Mouse (Mus musculus) limb, embryonic 12.5 days (tissue): Measurements from ENCODE around the gene Ccdc63. TPM values are rescaled to one million over a fixed set of nuclear protein-coding genes. Genes with fewer than 3 reads are reported as not detected.

Experiments used
- ATAC-seq: fragments of 200-750 bp; cut with Nextera tagmentation; 2 replicates; pipeline ENCODE4 v1.8.0; 2017; ENCODE audit warnings: low read depth, moderate TSS enrichment; ENCODE audit not compliant: insufficient number of reproducible peaks, insufficient read depth, low FRiP score, low TSS enrichment
- H3K27ac ChIP-seq: fragments of 300-500 bp; sonication (generic); 2 replicates; pipeline ENCODE4 v1.5.1; 2016; ENCODE audit warnings: mild to moderate bottlenecking, moderate library complexity
- H3K27me3 ChIP-seq: fragments of 300-500 bp; sonication (generic); 2 replicates; pipeline ENCODE4 v1.6.1; 2016; ENCODE audit warnings: mild to moderate bottlenecking, moderate library complexity
- H3K36me3 ChIP-seq: fragments of 300-500 bp; sonication (generic); 2 replicates; pipeline ENCODE4 v1.6.1; 2016; ENCODE audit warnings: mild to moderate bottlenecking, moderate library complexity
- H3K4me1 ChIP-seq: fragments of 300-500 bp; sonication (generic); replicated peaks from 2 replicates; pipeline ENCODE4 v1.6.1; 2016
- H3K4me2 ChIP-seq: fragments of 300-500 bp; sonication (generic); 2 replicates; pipeline ENCODE4 v1.6.1; 2016; ENCODE audit warnings: mild to moderate bottlenecking, moderate library complexity
- H3K4me3 ChIP-seq: fragments of 300-500 bp; sonication (generic); replicated peaks from 2 replicates; pipeline ENCODE4 v1.5.1; 2016; ENCODE audit warnings: mild to moderate bottlenecking
- H3K9ac ChIP-seq: fragments of 300-500 bp; sonication (generic); replicated peaks from 2 replicates; pipeline ENCODE4 v1.6.1; 2016; ENCODE audit warnings: mild to moderate bottlenecking, moderate library complexity
- H3K9me3 ChIP-seq: fragments of 300-500 bp; sonication (generic); 2 replicates; pipeline ENCODE4 v1.6.1; 2016; ENCODE audit warnings: mild to moderate bottlenecking, moderate library complexity
- WGBS: fragments of 180-500 bp; shearing (Covaris S2); methylation state at CpG from one replicate; pipeline ENCODE4 v1.1.7; 2016; 5-methylcytosine and 5-hydroxymethylcytosine counted together
- polyA plus RNA-seq: library from polyadenylated mRNA; unstranded; fragments of >200 nt; fragmentation: Nextera tagmentation; extraction: Ambion mirVana; gene quantifications from 2 replicates; pipeline ENCODE4 v1.2.1, GENCODE M21; 2016

Ccdc63 gene
- polyA plus RNA-seq, 1 experiment from 2014 or later, result not detected

DNA sequence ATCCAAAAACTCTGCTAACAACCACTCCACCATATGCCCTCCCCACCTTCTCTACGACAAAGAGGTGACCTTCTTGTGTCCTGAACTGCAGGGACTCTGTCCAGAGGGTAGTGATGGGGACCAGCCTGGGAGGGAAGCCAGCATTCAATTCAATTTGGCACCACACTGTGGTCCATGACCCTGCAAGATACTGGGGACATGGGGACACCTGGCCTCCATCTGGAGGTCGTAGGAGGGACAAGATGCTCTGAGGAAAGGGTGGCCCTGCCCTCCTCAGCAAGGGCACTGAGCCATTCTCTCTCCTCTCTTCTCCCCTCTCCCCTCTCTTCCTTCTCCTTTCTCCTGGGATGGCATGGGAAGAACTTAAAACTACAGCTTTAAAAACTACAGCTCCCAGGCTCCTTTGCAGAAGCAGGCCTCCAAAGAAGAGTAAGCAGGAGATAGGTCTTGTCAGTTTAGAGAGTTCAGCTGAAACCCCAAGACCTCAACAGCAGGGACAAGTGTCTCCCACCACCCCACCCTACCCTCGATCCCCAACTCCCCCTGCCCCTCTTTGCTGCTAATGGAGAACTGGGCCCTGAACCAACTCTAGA is 5.2 kb downstream of the Ccdc63 start:
- Histone ChIP-seq H3K36me3 (no peaks in the 10 kb centered on the region), H3K4me1 (peaks cover 13% of the 10 kb centered on the region; the same call in 1 of the 2 replicates), H3K27ac (no peak overlapping the region), H3K9me3 (no peaks in the 10 kb centered on the region), H3K27me3 (peaks cover 9% of the 10 kb centered on the region), H3K4me2 (no peak overlapping the region), H3K9ac (no peak overlapping the region), H3K4me3 (no peak overlapping the region)
- no peak for ATAC-seq
- WGBS, result 70% methylated on average over 3 of the region's 3 CpGs

DNA sequence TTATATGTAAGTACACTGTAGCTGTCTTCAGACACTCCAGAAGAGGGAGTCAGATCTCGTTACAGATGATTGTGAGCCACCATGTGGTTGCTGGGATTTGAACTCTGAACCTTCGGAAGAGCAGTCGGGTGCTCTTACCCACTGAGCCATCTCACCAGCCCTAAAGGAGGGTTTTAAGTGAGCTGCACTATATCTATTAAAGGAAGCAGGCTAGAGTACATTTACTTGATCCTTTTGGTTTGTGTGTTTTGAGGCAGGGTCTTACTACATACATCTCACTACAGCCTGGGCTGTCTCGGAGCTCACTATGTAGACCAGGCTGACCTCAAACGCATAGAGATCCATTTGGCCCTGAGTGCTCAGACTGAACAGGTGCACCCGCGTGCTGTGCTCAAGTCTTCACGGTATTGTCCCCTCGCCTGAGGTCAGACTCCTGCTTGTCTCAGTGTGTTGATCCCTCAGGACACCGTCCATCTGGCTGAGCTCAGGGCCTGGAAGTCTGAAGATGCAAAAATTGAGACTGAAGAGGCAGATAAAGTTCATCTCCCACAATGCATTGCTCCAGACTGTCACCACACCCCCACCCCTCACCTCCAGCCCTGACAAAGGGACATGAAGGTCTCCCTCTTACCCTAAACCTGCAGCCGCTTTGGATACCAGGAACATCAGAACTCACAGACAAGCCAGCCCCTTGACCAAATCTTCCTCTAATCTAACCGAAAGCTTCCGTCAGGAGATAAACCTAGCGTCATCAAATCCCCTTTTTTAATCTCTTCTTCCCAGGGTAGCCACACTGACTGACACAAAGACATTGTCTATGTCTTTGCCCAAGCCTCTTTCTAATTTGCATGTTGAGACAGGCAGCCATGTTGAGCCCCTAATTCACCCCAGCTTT is 6.0 kb downstream of the Ccdc63 start:
- ATAC-seq, result no peak
- Histone ChIP-seq H3K27ac (no peak overlapping the region), H3K36me3 (no peaks in the 10 kb centered on the region), H3K9me3 (no peaks in the 10 kb centered on the region), H3K9ac (no peak overlapping the region), H3K4me2 (no peak overlapping the region), H3K27me3 (peaks cover 9% of the 10 kb centered on the region), H3K4me1 (peaks cover 13% of the 10 kb centered on the region; the same call in 1 of the 2 replicates), H3K4me3 (no peak overlapping the region)
- 89% methylated on average over 14 of the region's 14 CpGs for whole genome bisulfite sequencing

DNA sequence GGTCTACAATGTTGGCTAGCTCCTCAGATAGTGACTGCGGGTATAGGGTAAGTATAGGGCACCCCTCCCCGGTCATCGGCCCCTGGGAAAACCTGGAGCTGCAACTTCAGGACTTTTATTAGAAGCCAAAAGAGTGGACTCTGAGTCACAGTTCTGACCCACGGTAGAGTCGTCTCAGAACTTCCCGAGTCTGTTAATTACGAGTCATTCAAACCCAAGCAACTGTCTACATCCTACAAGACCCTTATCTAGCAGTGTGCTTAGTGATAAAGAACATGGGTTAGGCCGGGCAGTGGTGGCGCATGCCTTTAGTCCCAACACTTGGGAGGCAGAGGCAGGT is 7.6 kb downstream of the Ccdc63 start:
- Histone ChIP-seq H3K36me3 (no peaks in the 10 kb centered on the region), H3K9me3 (no peaks in the 10 kb centered on the region), H3K27me3 (peaks cover 9% of the 10 kb centered on the region), H3K27ac (no peak overlapping the region), H3K4me2 (no peak overlapping the region), H3K9ac (no peak overlapping the region), H3K4me3 (no peak overlapping the region), H3K4me1 (peaks cover 16% of the 10 kb centered on the region)
- no peak for ATAC-seq
- 86% methylated on average over 9 of the region's 9 CpGs for WGBS

GRCm38 (mm10) chr5:122132167-122133049 is 8.2 kb downstream of the Ccdc63 start:
- H3K27ac ChIP-seq, result no peak overlapping the region
- no peak for ATAC-seq
- H3K9me3 ChIP-seq, result no peaks in the 10 kb centered on the region
- H3K27me3 ChIP-seq, result peaks cover 9% of the 10 kb centered on the region
- WGBS, result 24% methylated on average over 26 of the region's 26 CpGs
- peak overlapping the region; percentile 18; the same call in 1 of the 2 replicates for H3K9ac ChIP-seq
- peak overlapping the region; percentile 37 for H3K4me3 ChIP-seq
- H3K36me3 ChIP-seq, result no peaks in the 10 kb centered on the region
- peaks cover 16% of the 10 kb centered on the region for H3K4me1 ChIP-seq
- H3K4me2 ChIP-seq, result peak overlapping the region; percentile 67

DNA sequence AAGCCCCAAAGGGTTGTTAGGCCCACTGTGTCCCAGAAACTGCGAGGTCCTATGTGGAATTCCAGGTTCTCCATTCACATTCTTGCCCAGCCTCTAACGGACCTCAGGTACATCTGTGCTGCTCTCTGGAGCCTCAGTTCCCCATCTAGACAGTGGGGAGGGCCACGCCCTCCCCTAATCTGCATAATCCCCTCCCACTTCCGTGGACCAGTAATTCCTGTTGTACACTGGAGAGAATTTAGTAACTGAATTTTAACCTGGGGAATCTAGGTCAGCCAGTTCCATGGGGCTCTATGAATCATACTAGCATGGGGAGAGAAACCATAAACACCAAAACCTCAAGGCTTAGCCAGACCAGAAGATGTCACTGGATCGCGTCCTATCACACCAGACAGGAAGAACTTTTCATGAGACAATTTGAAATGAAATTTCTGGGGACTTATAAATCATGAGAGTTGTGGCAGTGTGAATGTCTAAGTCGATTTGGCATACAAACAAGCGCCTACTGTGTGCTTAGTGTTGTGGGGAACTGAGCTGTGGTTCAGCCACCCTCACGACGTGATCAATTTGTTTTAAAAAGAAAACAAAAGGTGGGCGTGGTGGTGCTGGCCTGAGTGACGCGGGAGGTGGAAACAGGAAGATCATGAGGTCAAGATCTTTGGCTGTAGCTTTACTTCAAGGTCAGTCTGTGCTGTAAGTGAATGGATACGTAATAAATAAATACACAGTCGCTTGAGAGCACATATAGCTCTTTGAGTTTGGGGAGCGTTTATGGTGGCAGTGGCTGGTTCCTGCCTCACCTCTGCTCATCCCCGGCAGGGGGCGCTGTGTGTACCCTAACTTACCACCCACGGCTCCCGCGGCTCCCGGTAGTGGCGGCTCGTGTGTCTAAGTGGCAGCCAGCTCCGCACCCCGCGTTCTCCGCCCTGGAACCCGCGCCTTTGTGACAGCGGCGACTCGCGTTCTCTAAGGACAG is 9.3 kb downstream of the Ccdc63 start:
- peak overlapping the region; percentile 67 for H3K4me2 ChIP-seq
- H3K4me3 ChIP-seq, result peak overlapping the region; percentile 37
- ATAC-seq, result no peak
- peak overlapping the region; percentile 18; the same call in 1 of the 2 replicates for H3K9ac ChIP-seq
- 10% methylated on average over 34 of the region's 34 CpGs for WGBS
- H3K27ac ChIP-seq, result no peak overlapping the region
- H3K36me3 ChIP-seq, result no peaks in the 10 kb centered on the region
- peaks cover 16% of the 10 kb centered on the region for H3K4me1 ChIP-seq
- H3K9me3 ChIP-seq, result no peaks in the 10 kb centered on the region
- peaks cover 12% of the 10 kb centered on the region for H3K27me3 ChIP-seq

DNA sequence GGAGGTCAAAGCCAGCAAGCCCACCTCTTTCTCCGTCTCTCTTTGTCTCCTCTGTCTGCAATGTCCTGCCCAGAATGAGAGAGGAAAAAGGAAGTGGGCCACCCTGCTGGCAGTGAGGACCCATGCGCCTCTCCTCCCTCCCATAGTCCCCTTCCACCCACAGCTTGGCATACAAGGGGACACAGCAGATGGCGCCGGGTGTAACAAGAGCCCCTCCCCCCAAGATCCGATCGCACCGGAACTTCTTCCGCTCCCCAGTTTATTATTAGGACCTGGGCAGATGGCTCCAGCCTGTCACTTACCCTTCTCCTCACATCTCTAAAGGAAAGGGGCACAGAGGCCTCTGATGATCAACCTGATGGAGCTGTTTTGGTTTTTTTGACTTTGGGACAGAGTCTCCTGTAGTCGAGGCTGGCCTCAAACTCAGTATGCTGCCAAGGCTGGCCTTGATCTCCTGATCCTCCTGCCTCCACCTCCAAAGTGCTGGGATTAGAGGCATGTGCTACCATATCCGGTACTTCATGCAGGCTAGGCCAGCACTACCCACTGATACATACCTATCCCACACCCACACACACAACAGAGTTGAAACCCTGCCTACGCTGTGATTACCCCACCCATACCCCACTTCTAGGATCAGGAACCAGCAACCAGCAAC is 10.2 kb downstream of the Ccdc63 start:
- no peak overlapping the region for H3K4me3 ChIP-seq
- peaks cover 12% of the 10 kb centered on the region for H3K27me3 ChIP-seq
- no peak overlapping the region for H3K27ac ChIP-seq
- 80% methylated on average over 11 of the region's 11 CpGs for WGBS
- H3K4me1 ChIP-seq, result peaks cover 16% of the 10 kb centered on the region
- H3K9ac ChIP-seq, result no peak overlapping the region
- H3K9me3 ChIP-seq, result no peaks in the 10 kb centered on the region
- H3K36me3 ChIP-seq, result no peaks in the 10 kb centered on the region
- no peak overlapping the region for H3K4me2 ChIP-seq
- ATAC-seq, result no peak

- ATAC-seq, result no peak
- 0 out of 2 replicates have a peak overlapping the region, but pooled peaks have one; percentile 31 for H3K9ac ChIP-seq
- 34% methylated on average over 16 of the region's 16 CpGs for WGBS
- no peaks in the 10 kb centered on the region for H3K36me3 ChIP-seq
- H3K4me3 ChIP-seq, result no peak overlapping the region
- peaks cover 16% of the 10 kb centered on the region for H3K4me1 ChIP-seq
- no peaks in the 10 kb centered on the region for H3K9me3 ChIP-seq
- H3K27ac ChIP-seq, result no peak overlapping the region
- peak overlapping the region; percentile 36 for H3K4me2 ChIP-seq
- H3K27me3 ChIP-seq, result peaks cover 12% of the 10 kb centered on the region
Observed at GRCm38 (mm10) chr5:122129068-122129655, 11.5 kb downstream of the Ccdc63 start.

GRCm38 (mm10) chr5:122125211-122125760 is 15.3 kb downstream of the Ccdc63 start:
- H3K27ac ChIP-seq, result no peak overlapping the region
- no peak for ATAC-seq
- no peak overlapping the region for H3K9ac ChIP-seq
- H3K4me1 ChIP-seq, result peaks cover 4% of the 10 kb centered on the region
- no peak overlapping the region for H3K4me3 ChIP-seq
- H3K36me3 ChIP-seq, result no peaks in the 10 kb centered on the region
- H3K27me3 ChIP-seq, result peaks cover 7% of the 10 kb centered on the region; the same call in 1 of the 2 replicates
- no peaks in the 10 kb centered on the region for H3K9me3 ChIP-seq
- WGBS, result 61% methylated on average over 8 of the region's 8 CpGs
- no peak overlapping the region for H3K4me2 ChIP-seq

- Histone ChIP-seq H3K9ac (no peak overlapping the region), H3K4me1 (no peaks in the 10 kb centered on the region), H3K27me3 (no peaks in the 10 kb centered on the region), H3K4me3 (no peak overlapping the region), H3K9me3 (no peaks in the 10 kb centered on the region), H3K36me3 (no peaks in the 10 kb centered on the region), H3K27ac (no peak overlapping the region), H3K4me2 (no peak overlapping the region)
- WGBS, result 80% methylated on average over 6 of the region's 6 CpGs
- no peak for ATAC-seq
Observed at GRCm38 (mm10) chr5:122116243-122116642, 24.4 kb downstream of the Ccdc63 start.
